Mouse (Mus musculus): Measurements from ENCODE around the gene Cps1. TPM values are rescaled to one million over a fixed set of nuclear protein-coding genes. Genes with fewer than 3 reads are reported as not detected.
A peak's percentile ranks its signal among the peaks of the same experiment; 100 is the strongest.

The Cps1 gene
- total and polyA plus RNA-seq, 2 experiments from 2014 or later, result 0.10 to 2.2 TPM

DNA sequence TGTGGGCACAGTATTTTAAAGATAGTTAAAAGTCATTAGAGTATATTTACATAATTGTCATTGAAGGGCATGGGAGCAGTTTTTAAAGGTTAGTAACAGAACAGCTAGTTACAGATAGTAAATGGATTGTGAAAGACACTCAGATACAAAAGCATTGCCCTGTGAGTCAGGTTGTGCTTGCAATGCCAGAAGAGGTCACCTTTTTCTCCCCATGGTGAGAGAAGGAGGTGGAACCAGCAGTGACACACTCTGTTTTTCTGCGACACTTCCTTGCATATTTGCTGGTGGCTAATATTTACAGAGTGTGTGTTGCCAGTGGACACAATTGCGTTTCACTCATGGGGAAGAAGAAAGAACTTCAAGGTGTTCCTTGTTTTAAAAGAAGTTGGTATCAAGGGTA lies 2.6 kb downstream of the Cps1 start:
- TF ChIP-seq CTCF (IDR thresholded peaks at IDR 0.05; ENCODE audit: low read depth) (no peak), EP300 (IDR thresholded peaks at IDR 0.05; ENCODE audit: low read depth) (no peak)
- ATAC-seq (ENCODE audit: insufficient read depth, low read depth) (no peak), DNase-seq (ENCODE audit: low spot score) (no peak)
- no peak overlapping the region for H3K9ac ChIP-seq (replicated peaks; ENCODE audit: low read depth, low read length)
- H3K4me1 ChIP-seq (ENCODE audit: control insufficient read depth, insufficient read depth), result no peaks in the 10 kb centered on the region
- WGBS, result 74% methylated on average over 2 of the region's 2 CpGs
- no peaks in the 10 kb centered on the region for H3K36me3 ChIP-seq (replicated peaks; ENCODE audit: control insufficient read depth, insufficient read depth, low read length)
- no peak overlapping the region for H3K4me3 ChIP-seq (ENCODE audit: low read depth, low read length)
- H3K27me3 ChIP-seq (ENCODE audit: control insufficient read depth, insufficient read depth, low read length), result no peaks in the 10 kb centered on the region
- no peak overlapping the region for H3K27ac ChIP-seq (ENCODE audit: low read depth)
- H3K4me2 ChIP-seq (ENCODE audit: low read depth, low read length), result no peak overlapping the region
- H3K9me3 ChIP-seq (replicated peaks; ENCODE audit: control insufficient read depth, low read length), result no peaks in the 10 kb centered on the region

DNA sequence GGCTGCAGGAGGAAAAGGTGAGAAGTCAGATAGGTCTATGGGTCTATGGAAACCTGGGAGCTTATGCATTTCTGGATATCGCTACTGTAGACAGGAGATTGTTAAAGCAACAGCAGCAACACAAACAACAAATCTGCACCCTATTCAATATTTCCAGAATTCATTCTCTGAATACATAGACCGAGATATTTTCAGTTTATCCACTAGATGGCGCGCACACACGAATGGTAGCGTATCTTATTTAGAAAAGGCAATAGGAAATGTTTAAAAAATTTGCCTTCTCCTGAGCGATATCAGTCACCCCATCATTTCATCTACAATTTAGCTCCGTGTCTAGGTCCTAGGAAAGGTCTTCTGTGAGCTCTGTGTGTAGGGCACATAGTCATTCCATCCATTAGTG lies 21.1 kb downstream of the Cps1 start:
- Histone ChIP-seq H3K9me3 (replicated peaks; ENCODE audit: control insufficient read depth, low read length) (no peaks in the 10 kb centered on the region), H3K4me2 (ENCODE audit: low read depth, low read length) (peak overlapping the region; percentile 41), H3K27ac (ENCODE audit: low read depth) (no peak overlapping the region), H3K4me1 (ENCODE audit: control insufficient read depth, insufficient read depth) (no peaks in the 10 kb centered on the region), H3K4me3 (ENCODE audit: low read depth, low read length) (no peak overlapping the region), H3K27me3 (ENCODE audit: control insufficient read depth, insufficient read depth, low read length) (no peaks in the 10 kb centered on the region), H3K9ac (replicated peaks; ENCODE audit: low read depth, low read length) (no peak overlapping the region), H3K36me3 (replicated peaks; ENCODE audit: control insufficient read depth, insufficient read depth, low read length) (no peaks in the 10 kb centered on the region)
- no peak for TF ChIP-seq EP300 (IDR thresholded peaks at IDR 0.05; ENCODE audit: low read depth)
- peak; percentile 58 for TF ChIP-seq CTCF (IDR thresholded peaks at IDR 0.05; ENCODE audit: low read depth)
- peak; percentile 28 for DNase-seq (ENCODE audit: low spot score)
- WGBS, result 4% methylated on average over 8 of the region's 8 CpGs
- no peak for ATAC-seq (ENCODE audit: insufficient read depth, low read depth)

DNA sequence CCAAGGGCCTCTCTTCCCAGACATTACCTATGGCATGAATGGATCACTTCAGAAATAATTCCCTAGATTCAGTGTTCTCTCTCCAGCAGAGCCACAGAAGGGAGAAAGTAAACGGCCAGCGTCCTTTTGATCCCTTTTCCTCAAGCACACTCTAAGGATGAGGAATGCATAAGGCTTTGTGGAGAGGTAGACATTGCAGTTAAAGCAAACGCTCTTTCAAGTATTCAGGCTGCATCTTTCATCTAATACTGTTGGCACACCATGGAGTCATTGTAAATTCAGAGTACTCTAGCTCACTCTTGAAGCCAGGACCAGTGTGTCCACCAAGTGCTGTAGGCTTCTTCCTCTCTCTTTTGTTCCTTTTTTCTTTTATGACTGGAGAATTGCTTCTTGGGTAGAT lies 28.4 kb downstream of the Cps1 start:
- H3K27ac ChIP-seq (ENCODE audit: low read depth), result no peak overlapping the region
- no peak overlapping the region for H3K9ac ChIP-seq (replicated peaks; ENCODE audit: low read depth, low read length)
- WGBS, result 71% methylated on average over 3 of the region's 3 CpGs
- no peak overlapping the region for H3K4me2 ChIP-seq (ENCODE audit: low read depth, low read length)
- no peak for TF ChIP-seq EP300 (IDR thresholded peaks at IDR 0.05; ENCODE audit: low read depth)
- TF ChIP-seq CTCF (IDR thresholded peaks at IDR 0.05; ENCODE audit: low read depth), result no peak
- DNase-seq (ENCODE audit: low spot score) (no peak), ATAC-seq (ENCODE audit: insufficient read depth, low read depth) (no peak)
- no peaks in the 10 kb centered on the region for H3K4me1 ChIP-seq (ENCODE audit: control insufficient read depth, insufficient read depth)
- no peaks in the 10 kb centered on the region for H3K27me3 ChIP-seq (ENCODE audit: control insufficient read depth, insufficient read depth, low read length)
- no peaks in the 10 kb centered on the region for H3K9me3 ChIP-seq (replicated peaks; ENCODE audit: control insufficient read depth, low read length)
- no peaks in the 10 kb centered on the region for H3K36me3 ChIP-seq (replicated peaks; ENCODE audit: control insufficient read depth, insufficient read depth, low read length)
- no peak overlapping the region for H3K4me3 ChIP-seq (ENCODE audit: low read depth, low read length)

DNA sequence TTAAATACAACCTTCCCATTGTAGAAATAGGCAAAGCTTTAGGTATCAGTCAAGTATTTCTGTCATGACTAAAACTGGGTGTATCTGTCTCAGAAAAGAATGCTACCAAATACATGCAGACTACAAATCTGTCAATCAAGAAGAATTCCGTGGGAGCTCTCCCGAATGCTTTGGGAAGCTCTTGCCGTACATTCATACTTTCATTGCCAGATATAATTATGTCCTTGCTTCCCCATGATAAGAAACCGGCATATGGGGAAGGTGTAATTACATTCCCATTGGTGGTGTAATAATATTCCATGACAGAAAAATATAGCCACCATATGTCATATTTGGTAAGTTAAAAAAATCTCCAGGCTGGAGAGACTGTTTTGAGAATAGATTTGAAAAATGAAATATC lies 44.5 kb downstream of the Cps1 start:
- no peak overlapping the region for H3K4me2 ChIP-seq (ENCODE audit: low read depth, low read length)
- no peaks in the 10 kb centered on the region for H3K4me1 ChIP-seq (ENCODE audit: control insufficient read depth, insufficient read depth)
- H3K9ac ChIP-seq (replicated peaks; ENCODE audit: low read depth, low read length), result no peak overlapping the region
- no peak for ATAC-seq (ENCODE audit: insufficient read depth, low read depth)
- 46% methylated on average over 4 of the region's 4 CpGs for WGBS
- DNase-seq (ENCODE audit: low spot score), result no peak
- no peaks in the 10 kb centered on the region for H3K27me3 ChIP-seq (ENCODE audit: control insufficient read depth, insufficient read depth, low read length)
- H3K27ac ChIP-seq (ENCODE audit: low read depth), result no peak overlapping the region
- no peaks in the 10 kb centered on the region for H3K9me3 ChIP-seq (replicated peaks; ENCODE audit: control insufficient read depth, low read length)
- H3K4me3 ChIP-seq (ENCODE audit: low read depth, low read length), result no peak overlapping the region
- no peak for TF ChIP-seq EP300 (IDR thresholded peaks at IDR 0.05; ENCODE audit: low read depth)
- TF ChIP-seq CTCF (IDR thresholded peaks at IDR 0.05; ENCODE audit: low read depth), result no peak
- no peaks in the 10 kb centered on the region for H3K36me3 ChIP-seq (replicated peaks; ENCODE audit: control insufficient read depth, insufficient read depth, low read length)

DNA sequence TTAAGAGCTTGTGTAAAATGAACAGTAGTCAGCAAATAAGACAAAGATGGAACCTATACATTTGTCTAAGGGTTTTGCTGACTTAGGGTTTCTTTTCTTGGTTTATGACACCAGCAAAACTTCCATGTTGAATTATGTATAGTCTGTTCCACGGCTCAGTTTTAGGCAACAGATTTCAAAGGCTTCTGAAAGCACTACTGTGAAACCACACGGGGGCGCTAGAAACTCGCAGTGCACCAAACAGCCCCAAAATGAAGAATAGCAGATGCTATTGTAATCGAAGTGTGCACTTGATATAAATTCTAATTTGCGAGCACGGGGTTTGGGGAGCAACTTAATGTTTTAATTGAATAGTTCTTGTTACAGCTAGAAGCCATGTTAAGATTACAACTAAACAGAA lies 58.3 kb downstream of the Cps1 start:
- no peak for TF ChIP-seq EP300 (IDR thresholded peaks at IDR 0.05; ENCODE audit: low read depth)
- peak; percentile 72 for TF ChIP-seq CTCF (IDR thresholded peaks at IDR 0.05; ENCODE audit: low read depth)
- 11% methylated on average over 7 of the region's 7 CpGs for WGBS
- Histone ChIP-seq H3K9ac (replicated peaks; ENCODE audit: low read depth, low read length) (no peak overlapping the region), H3K36me3 (replicated peaks; ENCODE audit: control insufficient read depth, insufficient read depth, low read length) (no peaks in the 10 kb centered on the region), H3K4me3 (ENCODE audit: low read depth, low read length) (no peak overlapping the region), H3K9me3 (replicated peaks; ENCODE audit: control insufficient read depth, low read length) (no peaks in the 10 kb centered on the region), H3K4me2 (ENCODE audit: low read depth, low read length) (no peak overlapping the region), H3K27ac (ENCODE audit: low read depth) (no peak overlapping the region), H3K4me1 (ENCODE audit: control insufficient read depth, insufficient read depth) (no peaks in the 10 kb centered on the region), H3K27me3 (ENCODE audit: control insufficient read depth, insufficient read depth, low read length) (no peaks in the 10 kb centered on the region)
- DNase-seq (ENCODE audit: low spot score) (peak; percentile 44), ATAC-seq (ENCODE audit: insufficient read depth, low read depth) (no peak)

DNA sequence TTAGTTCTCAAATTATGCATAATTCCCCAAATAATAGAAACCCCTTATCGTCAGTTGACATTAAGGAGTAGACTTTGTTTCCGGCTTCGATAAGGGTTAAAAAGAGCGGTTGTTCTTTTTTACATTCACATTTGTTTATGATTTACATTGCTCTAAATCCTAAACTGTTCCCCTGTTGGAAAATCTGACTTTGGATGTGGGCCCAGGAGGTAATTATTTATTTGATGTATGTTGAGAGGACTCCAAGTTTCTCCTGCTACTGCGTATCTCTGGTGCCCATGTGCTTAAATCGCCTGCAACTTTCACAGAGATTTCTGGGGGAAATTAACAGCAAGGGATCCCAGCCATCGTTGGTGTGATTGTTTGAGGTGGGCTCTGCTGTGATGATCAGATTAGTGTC lies 59.4 kb downstream of the Cps1 start:
- no peaks in the 10 kb centered on the region for H3K36me3 ChIP-seq (replicated peaks; ENCODE audit: control insufficient read depth, insufficient read depth, low read length)
- no peak overlapping the region for H3K27ac ChIP-seq (ENCODE audit: low read depth)
- H3K9me3 ChIP-seq (replicated peaks; ENCODE audit: control insufficient read depth, low read length), result no peaks in the 10 kb centered on the region
- H3K4me1 ChIP-seq (ENCODE audit: control insufficient read depth, insufficient read depth), result no peaks in the 10 kb centered on the region
- no peak for DNase-seq (ENCODE audit: low spot score)
- ATAC-seq (ENCODE audit: insufficient read depth, low read depth), result no peak
- H3K4me3 ChIP-seq (ENCODE audit: low read depth, low read length), result no peak overlapping the region
- WGBS, result 82% methylated on average over 7 of the region's 7 CpGs
- TF ChIP-seq EP300 (IDR thresholded peaks at IDR 0.05; ENCODE audit: low read depth) (no peak), CTCF (IDR thresholded peaks at IDR 0.05; ENCODE audit: low read depth) (no peak)
- H3K27me3 ChIP-seq (ENCODE audit: control insufficient read depth, insufficient read depth, low read length), result no peaks in the 10 kb centered on the region
- H3K4me2 ChIP-seq (ENCODE audit: low read depth, low read length), result no peak overlapping the region
- no peak overlapping the region for H3K9ac ChIP-seq (replicated peaks; ENCODE audit: low read depth, low read length)
